Mouse (Mus musculus) brain, embryonic 14.5 days (tissue): ENCODE measurements at regions not wholly inside any gene's neighbourhood (a gene's known extent, or its start where the extent isn't known, plus 50 kb on each side); places are given as distances from the start of the nearest gene placed in this dataset.

Experiments
- DNase-seq: peaks from one replicate; pipeline ENCODE4 v3.0.0-alpha.2; 2011; ENCODE audit warnings: low read depth
- CTCF ChIP-seq: fragments of 200-500 bp; IDR thresholded peaks from 2 replicates; pipeline ENCODE4 v1.5.1; 2012; ENCODE audit warnings: inconsistent platforms, mild to moderate bottlenecking, moderate library complexity, borderline replicate concordance; ENCODE audit not compliant: insufficient read depth, insufficient read length; ENCODE audit errors: extremely low read depth
- POLR2A ChIP-seq: fragments of 200-500 bp; IDR thresholded peaks from 2 replicates; pipeline ENCODE4 v1.6.1; 2012; ENCODE audit warnings: mild to moderate bottlenecking, inconsistent platforms, borderline replicate concordance; ENCODE audit not compliant: poor library complexity, insufficient read depth, insufficient read length, severe bottlenecking; ENCODE audit errors: extremely low read depth

DNA sequence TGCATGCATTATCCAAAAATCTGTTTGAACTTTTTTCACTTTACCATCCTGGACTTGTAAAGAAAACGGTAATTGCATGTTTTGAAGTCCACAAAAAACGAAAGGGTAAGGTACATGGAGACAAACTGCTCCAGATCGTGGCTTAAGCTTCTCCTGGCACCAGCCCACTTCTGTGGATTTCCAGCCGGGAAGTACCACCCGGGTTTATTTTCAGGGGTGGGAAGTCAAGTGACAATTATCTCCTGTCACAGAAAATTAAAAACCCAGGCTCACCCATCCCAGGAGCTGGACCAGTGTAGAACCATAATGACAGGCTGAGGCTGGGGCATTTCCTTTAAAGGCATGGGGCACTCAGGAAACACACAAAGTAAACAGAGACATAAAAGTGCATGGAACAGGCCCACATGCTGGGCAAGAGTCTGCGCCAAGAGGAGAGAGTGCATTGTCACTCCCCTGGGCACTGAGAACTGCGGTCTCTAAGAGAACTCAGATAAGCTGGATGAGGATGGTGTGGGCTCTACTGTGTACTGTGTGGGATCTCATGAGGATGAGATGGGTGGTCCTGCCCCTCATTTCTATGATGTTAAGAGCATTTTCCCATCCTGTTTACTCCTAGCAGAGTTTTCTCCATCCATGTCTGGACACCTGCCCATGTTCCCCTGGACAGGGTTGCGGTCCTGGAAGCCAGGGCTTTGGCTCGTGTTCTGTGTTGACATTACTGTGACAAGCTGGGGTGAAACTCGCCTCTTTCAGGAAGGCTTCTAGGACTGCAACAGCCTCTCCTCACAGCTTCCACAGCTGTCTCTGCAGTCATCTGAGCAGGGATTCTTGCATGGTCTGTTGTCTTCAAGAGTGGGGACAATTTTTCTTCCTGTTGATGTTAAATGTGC is 117.5 kb upstream of the Cdc42ep3 start:
- no peak for DNase-seq
- TF ChIP-seq CTCF (no peak), POLR2A (no peak)

DNA sequence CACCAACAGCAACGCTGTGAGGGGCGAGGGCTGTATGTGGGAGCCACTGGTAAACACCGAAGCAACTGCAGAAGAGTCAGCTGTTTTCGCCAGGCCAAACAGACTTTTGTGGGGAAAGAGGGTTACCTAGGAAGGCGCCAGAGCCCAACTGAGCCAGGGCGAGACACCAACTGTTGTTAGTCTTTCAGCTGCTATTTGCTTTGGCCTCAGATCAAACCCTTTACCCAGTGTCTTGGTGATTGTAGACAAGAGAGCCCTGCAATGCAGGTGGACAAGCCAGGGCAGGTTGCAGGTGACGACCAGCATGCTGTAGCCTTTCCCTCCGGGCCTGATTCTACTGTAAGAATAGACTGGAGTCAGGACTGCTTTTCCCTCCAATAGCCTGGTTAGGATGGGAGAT is 121.8 kb upstream of the Cdc42ep3 start:
- no peak for TF ChIP-seq CTCF
- TF ChIP-seq POLR2A: no peak
- no peak for DNase-seq

DNA sequence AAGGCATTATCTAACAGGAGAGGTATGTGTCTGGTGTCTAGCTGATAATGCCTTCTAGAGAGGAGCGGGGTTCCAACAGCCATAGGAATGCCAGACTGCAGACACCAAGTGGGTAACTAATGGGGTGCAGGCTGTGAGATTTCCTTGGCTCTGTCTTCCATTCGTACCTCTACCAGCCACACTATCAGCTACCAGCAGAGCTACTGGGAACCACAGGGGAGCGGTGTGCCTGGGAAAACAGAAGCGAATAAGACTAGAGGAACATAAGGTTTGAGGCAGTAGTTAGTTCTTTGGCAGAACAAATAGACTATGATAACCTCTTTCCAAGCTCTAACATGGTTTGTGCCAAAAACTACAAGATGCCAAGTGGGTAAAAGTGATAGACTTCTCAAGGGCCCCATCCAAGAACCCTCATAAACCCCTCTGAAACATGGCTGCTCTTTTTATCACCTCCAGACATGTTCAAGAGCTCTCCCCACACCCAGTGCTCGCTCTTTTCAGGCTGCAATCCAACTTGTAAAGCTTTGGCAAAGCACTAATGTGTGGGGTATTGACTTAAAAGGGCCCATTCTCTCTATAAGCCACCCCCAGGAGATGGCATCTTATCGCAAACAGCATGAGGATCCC is 126.3 kb upstream of the Cdc42ep3 start:
- no peak for TF ChIP-seq POLR2A
- TF ChIP-seq CTCF: no peak
- peak; percentile 72 for DNase-seq

DNA sequence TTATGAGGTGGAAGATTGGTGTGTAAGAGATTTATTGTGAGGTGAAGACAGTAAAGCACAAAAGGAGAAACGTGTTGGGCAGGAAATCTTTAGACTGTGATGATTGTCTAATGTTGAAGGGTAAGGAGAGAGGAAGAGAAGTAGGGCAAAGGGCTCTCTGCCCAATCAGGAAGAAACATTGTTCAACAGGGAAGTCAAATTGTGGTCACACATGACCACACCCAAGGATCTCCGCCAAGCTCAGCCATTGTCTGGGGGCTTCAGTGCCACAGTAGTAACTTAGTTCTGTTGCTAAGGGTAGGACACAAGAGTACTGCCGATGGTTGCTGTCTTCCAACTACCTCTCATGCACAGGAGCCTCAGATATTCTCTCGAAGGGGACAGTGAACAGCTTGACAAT is 127.0 kb upstream of the Cdc42ep3 start:
- TF ChIP-seq POLR2A (no peak), CTCF (no peak)
- DNase-seq: no peak

DNA sequence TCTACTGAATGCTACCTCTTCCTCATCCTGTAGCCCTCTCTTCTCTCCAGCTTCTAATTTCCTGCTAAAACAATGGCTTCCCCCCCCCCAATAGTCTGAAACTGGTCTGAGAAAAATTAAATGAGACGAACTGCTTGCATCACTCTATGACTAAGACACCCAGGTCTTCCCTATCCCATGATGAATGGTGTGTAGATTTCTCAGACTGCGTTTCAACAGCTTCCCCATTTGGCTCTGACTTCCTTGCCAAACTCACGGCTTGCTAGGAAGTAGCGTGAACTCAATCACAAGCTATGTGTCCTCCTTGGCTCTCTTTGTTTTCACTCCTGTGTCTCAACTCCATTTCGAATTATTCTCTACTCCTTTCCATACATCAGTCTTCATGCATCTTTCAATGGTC is 126.4 kb upstream of the Rmdn2 start:
- DNase-seq: no peak
- TF ChIP-seq CTCF (no peak), POLR2A (no peak)

DNA sequence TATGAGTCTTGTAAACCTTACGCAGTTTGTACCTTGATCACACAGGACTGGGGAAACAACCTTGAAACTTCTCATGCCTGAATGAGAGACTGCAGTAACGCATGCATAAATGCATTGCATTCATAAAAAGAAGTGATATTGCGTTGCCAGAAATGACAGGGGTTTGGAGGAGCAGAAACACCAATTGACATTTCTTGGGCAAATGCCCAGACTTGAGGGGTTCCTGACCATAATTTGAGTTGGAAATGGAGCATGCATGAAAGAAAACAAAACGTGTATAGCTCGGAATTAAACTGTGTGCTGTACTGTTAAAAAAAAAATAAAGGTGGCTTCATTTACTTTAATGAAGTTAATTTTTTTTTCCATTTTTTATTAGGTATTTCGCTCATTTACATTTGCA is 122.4 kb upstream of the Rmdn2 start:
- TF ChIP-seq CTCF: no peak
- TF ChIP-seq POLR2A: no peak
- DNase-seq: no peak

DNA sequence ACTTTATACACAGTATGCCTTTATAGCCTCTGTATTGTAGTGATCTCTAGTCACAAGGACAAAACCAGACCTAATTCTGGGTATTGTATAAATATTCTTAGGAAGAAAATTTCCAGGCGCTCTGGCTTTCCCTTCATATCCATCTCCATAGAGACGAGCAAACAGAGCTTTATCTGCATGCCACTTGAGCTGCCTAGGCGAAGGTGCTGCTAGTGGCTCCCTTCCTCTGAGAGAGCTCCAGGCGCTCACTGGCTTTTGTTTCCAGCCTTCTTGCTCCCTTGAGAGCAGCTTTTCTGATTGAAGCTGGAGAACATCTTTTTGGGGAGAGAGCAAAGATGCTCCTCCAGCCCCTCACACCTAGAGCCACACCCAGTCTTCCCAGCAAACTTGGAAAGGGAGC is 114.0 kb upstream of the Rmdn2 start:
- no peak for DNase-seq
- TF ChIP-seq CTCF: no peak
- no peak for TF ChIP-seq POLR2A

DNA sequence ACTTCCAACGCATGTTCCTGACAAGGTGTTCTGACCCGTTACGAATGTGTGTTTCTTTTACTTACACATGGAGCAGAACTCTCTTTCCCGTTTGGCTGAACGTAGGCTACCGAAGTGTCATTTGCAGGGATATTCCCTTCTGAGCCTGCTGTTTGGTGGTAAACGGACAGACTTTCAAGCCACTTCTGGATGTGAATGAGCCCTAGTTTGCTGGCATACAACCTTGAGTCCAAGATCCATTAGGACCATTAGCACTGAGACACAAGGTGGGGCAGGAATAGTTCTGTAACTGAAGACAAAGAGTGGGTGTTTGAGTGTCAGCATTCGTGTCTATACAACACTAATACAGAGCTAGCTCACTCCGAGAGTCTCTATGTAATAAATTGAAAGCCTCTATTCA is 113.3 kb upstream of the Rmdn2 start:
- no peak for DNase-seq
- TF ChIP-seq CTCF (no peak), POLR2A (no peak)

DNA sequence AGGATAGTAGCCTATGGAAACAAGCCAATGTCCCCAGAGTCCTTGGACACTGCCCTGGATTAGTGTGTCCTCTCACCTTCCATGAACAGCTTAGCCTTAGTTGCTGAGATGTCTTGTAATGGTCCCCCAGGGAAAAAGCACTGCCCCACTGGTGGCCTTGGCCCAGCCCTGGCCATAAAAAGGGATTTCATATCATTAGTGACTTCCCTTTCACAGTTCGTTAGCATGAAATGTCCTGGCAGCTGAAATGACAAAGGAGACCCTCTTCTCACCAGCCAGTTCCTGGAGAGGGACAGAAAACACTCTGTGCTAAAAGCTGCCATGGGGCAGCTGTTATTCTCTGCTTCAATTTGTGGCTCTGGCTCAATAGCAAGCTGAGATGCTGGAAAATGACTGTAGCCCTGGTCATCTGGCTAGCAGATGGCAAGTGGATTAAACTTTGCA is 110.6 kb upstream of the Rmdn2 start:
- TF ChIP-seq POLR2A (no peak), CTCF (no peak)
- DNase-seq: peak; percentile 26

DNA sequence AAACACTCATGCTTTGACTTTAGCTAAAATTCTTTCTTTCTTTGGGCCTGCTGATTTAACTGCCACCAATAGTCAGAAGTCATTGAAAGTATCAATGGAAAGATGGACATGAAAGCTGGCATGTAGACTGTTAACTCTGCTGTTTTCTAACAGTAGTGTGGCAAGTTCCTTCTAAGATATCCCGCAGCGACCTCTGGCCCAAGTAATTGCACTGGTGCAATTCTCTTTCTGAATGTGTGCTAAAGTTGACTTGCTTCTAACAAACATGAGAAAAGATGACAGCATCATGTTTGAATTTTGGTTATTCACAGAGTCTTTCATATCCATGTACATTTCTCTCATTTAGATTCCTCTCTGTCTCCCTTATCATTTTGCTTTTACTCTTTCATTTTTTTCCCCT is 109.7 kb upstream of the Rmdn2 start:
- no peak for TF ChIP-seq CTCF
- no peak for TF ChIP-seq POLR2A
- DNase-seq: no peak

DNA sequence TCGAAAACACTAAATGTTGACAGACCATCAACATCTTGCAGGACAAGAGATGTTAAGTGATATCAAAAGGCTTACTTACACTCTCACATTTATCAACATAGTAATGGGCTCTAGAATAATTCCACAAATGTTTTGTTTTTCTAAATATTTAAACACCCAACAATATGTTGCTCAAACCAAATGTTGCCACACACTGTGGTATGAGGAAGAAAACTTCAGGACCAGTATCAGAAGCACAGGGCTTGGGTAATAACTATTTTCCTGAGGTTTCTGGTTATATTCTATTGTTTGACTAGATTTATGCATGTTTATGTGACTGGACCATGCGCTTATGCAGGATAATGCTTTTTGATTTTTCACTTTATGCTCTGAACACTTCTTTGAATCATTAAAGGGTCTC is 108.6 kb upstream of the Rmdn2 start:
- DNase-seq: no peak
- no peak for TF ChIP-seq CTCF
- TF ChIP-seq POLR2A: no peak

DNA sequence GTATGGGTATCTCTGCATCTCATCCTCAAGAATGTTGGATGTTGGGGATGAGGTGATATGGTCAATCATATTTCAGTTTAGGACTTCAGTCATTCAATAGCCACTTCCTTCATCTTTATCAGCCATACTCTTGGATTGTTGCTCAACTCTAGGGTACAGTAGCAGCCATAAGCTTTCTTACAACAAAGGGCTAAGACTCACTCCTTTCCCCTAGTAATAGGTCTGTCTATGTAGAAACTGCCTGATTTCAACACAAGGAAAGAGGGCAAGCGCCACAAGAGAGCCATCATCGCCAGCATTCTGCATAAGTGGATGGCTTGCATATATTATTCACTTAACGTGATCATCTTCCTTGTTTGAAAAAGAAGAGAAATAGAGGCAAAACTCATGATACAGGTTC is 107.5 kb upstream of the Rmdn2 start:
- TF ChIP-seq CTCF: no peak
- TF ChIP-seq POLR2A: no peak
- DNase-seq: no peak
